Mouse (Mus musculus): ENCODE data around the gene Ppp2r1a. TPM values are rescaled to one million over a fixed set of nuclear protein-coding genes. Genes with fewer than 3 reads are reported as not detected.

Gene Ppp2r1a
- polyA plus RNA-seq, 1 experiment from 2014 or later = 335 TPM

DNA sequence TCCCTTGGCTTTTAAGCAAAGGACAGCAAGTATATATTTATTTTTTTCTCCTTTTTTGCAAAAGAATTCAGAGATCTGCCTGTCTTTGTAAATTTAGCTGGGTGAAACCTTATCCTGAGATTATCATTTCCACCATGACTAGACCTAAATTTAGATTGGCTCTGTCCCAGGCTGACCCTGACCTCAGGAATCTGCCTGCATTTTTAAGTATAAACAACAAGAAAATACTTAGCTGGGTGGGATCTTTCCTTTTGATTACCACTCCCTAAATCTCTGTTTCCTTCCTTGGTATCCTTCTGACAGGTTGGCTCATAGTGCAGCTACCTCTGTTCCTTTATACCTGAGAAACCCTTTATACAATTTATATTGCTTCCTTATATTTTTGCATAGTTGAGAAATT, 21.6 kb downstream of the Ppp2r1a start:
- H3K27me3 ChIP-seq (replicated peaks; ENCODE audit: control insufficient read depth, insufficient read depth, low read length) = no peaks in the 10 kb centered on the region
- no peak for ATAC-seq (ENCODE audit: low read depth)
- no peak overlapping the region for H3K9ac ChIP-seq (ENCODE audit: low read depth, low read length)
- no peak overlapping the region for H3K27ac ChIP-seq (replicated peaks; ENCODE audit: low read depth, low read length)
- H3K36me3 ChIP-seq (ENCODE audit: control insufficient read depth, insufficient read depth, low read length) = peaks cover 78% of the 10 kb centered on the region
- H3K4me1 ChIP-seq (ENCODE audit: control insufficient read depth, insufficient read depth, low read length) = no peaks in the 10 kb centered on the region
- DNase-seq (ENCODE audit: low spot score) = no peak
- H3K4me3 ChIP-seq (ENCODE audit: low read depth, low read length) = no peak overlapping the region
- no peaks in the 10 kb centered on the region for H3K9me3 ChIP-seq (ENCODE audit: control insufficient read depth, low read length)
- H3K4me2 ChIP-seq (ENCODE audit: low read depth, low read length) = no peak overlapping the region

DNA sequence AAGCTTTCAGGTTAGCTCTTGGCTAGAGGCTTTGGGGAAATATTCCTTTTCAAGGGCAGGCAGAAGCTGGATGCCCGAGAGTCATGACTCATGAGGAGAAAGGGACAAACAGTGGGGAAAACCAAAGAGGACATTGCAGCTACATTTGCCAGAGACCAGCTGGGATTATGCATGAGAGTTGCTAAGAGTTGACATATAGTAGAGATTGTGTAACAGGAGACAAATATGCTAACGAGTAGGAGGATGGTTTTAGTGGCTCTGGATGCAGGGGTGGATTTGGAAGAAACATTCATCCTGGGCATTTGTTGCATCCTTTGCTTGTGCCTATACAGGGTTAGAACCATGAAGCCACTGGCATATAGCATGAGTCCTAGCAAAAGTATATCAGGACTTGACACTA, 48.6 kb downstream of the Ppp2r1a start:
- Histone ChIP-seq H3K4me1 (ENCODE audit: control insufficient read depth, insufficient read depth, low read length) (no peaks in the 10 kb centered on the region), H3K27me3 (replicated peaks; ENCODE audit: control insufficient read depth, insufficient read depth, low read length) (no peaks in the 10 kb centered on the region), H3K4me2 (ENCODE audit: low read depth, low read length) (no peak overlapping the region), H3K4me3 (ENCODE audit: low read depth, low read length) (no peak overlapping the region), H3K9me3 (ENCODE audit: control insufficient read depth, low read length) (no peaks in the 10 kb centered on the region), H3K36me3 (ENCODE audit: control insufficient read depth, insufficient read depth, low read length) (no peaks in the 10 kb centered on the region), H3K9ac (ENCODE audit: low read depth, low read length) (no peak overlapping the region), H3K27ac (replicated peaks; ENCODE audit: low read depth, low read length) (no peak overlapping the region)
- no peak for DNase-seq (ENCODE audit: low spot score)
- no peak for ATAC-seq (ENCODE audit: low read depth)
- WGBS = 54% methylated on average over 2 of the region's 2 CpGs

DNA sequence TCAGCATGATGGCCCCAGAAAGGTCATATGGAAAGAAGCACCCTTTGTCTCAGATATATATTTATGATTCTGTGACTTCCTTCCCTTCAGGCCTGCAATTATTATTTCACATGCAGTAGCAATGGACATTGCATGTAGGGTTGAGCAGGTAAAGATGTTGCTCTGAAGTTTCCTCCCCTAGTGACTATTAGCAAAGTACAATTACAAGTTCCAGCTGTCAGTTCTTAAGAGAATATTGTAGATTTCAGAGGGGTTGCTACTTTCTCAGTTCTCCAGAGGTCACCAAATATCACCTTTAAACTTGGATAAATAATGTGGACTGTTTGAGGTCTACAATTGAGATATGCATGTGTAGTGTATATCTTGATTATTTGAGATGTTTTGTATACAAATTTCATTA, 51.3 kb downstream of the Ppp2r1a start, which contains the start of gene Vmn1r233:
Gene Vmn1r233, minus strand, starts transcription at position 101 of the 400 bp plus-strand sequence.
- H3K4me1 ChIP-seq (ENCODE audit: control insufficient read depth, insufficient read depth, low read length) = no peaks in the 10 kb centered on the region
- H3K9me3 ChIP-seq (ENCODE audit: control insufficient read depth, low read length) = no peaks in the 10 kb centered on the region
- no peak within 1 kb of the TSS for H3K27ac ChIP-seq (replicated peaks; ENCODE audit: low read depth, low read length)
- no peaks in the 10 kb centered on the region for H3K27me3 ChIP-seq (replicated peaks; ENCODE audit: control insufficient read depth, insufficient read depth, low read length)
- H3K36me3 ChIP-seq (ENCODE audit: control insufficient read depth, insufficient read depth, low read length) = no peaks in the 10 kb centered on the region
- no peak for DNase-seq (ENCODE audit: low spot score)
- H3K9ac ChIP-seq (ENCODE audit: low read depth, low read length) = no peak within 1 kb of the TSS
- no peak within 1 kb of the TSS for H3K4me2 ChIP-seq (ENCODE audit: low read depth, low read length)
- H3K4me3 ChIP-seq (ENCODE audit: low read depth, low read length) = no peak within 1 kb of the TSS
- ATAC-seq (ENCODE audit: low read depth) = no peak

DNA sequence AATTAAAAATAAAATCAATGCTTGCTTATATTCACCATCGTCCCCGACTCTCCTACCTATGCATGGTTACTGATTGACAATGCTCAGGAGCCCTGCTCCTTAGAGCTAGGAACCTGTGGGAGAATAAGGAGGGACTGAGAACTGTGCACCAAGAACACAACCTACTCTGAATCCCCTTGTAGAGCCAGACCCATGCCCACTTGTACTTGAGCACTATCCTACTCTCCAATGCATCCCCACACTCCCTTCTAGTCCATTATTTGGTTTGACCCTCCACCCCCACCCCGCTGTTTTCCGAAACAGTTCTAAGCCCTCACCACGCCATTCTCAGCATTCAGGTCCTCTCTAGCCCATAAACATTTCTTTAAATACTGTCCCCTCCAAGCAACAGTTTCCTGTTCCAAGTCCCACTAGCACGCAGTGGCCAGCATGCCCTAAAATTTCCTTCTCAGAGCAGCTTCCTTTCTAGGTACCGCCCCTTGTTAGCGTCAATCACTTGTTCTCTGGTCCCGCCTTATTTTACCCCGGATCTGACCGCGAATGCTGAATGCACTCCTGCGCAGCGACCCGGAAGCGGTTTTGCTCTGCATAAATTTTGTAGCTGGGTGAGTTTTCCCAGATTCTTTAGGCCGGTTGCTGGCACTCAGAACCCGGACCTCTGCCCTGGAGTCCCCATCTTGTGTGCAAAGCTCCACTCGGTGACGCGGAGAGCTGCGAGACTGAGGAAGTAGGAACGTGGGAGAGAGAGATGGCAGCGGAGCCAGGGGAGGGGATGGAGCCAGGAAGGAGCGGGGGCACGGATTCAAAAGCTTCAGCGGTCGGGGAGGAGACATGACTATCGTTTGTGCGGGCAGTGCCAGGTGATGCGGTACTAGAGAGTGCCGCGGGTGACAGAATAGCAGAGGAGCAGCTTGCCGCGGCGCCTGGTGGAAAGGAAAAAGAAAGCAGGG, 63.5 kb downstream of the Ppp2r1a start, which contains the start of gene Zfp160:
Gene Zfp160, plus strand, starts transcription at position 522 of the 950 bp plus-strand sequence.
- H3K9me3 ChIP-seq (ENCODE audit: control insufficient read depth, low read length) = no peaks in the 10 kb centered on the region
- H3K27ac ChIP-seq (replicated peaks; ENCODE audit: low read depth, low read length) = peak within 1 kb of the TSS; percentile 92
- H3K4me1 ChIP-seq (ENCODE audit: control insufficient read depth, insufficient read depth, low read length) = peaks cover 6% of the 10 kb centered on the region; the same call in 1 of the 2 replicates
- 6% methylated on average over 36 of the region's 36 CpGs for WGBS
- DNase-seq (ENCODE audit: low spot score) (peak; percentile 97), ATAC-seq (ENCODE audit: low read depth) (peak; percentile 99)
- H3K27me3 ChIP-seq (replicated peaks; ENCODE audit: control insufficient read depth, insufficient read depth, low read length) = no peaks in the 10 kb centered on the region
- H3K4me2 ChIP-seq (ENCODE audit: low read depth, low read length) = peak within 1 kb of the TSS; percentile 82
- peaks cover 22% of the 10 kb centered on the region for H3K36me3 ChIP-seq (ENCODE audit: control insufficient read depth, insufficient read depth, low read length)
- H3K4me3 ChIP-seq (ENCODE audit: low read depth, low read length) = peak within 1 kb of the TSS; percentile 76
- peak within 1 kb of the TSS; percentile 92 for H3K9ac ChIP-seq (ENCODE audit: low read depth, low read length)

DNA sequence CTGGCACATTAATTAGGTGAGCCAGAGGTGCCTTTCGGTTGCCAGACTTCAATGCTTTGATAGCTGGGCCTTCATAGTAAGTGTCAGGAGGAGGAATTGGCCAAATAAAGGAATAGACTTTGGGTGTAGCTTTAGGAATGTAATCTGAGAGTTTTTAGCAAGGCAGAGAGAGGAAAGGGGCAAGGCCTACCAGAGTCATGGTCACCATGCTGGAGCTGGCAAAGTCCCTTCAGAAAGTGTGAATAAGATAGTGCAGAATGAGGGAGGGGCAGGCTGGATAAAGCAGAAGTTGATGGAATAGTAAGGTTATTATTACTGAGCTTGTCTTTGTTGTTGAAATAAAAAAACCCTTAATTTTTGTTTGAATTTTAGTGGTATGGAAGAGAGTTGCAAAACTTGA, 64.6 kb downstream of the Ppp2r1a start:
- Histone ChIP-seq H3K9ac (ENCODE audit: low read depth, low read length) (peak overlapping the region; percentile 92), H3K4me1 (ENCODE audit: control insufficient read depth, insufficient read depth, low read length) (peaks cover 6% of the 10 kb centered on the region; the same call in 1 of the 2 replicates), H3K27ac (replicated peaks; ENCODE audit: low read depth, low read length) (no peak overlapping the region), H3K4me2 (ENCODE audit: low read depth, low read length) (peak overlapping the region; percentile 82), H3K36me3 (ENCODE audit: control insufficient read depth, insufficient read depth, low read length) (peaks cover 30% of the 10 kb centered on the region), H3K9me3 (ENCODE audit: control insufficient read depth, low read length) (no peaks in the 10 kb centered on the region), H3K27me3 (replicated peaks; ENCODE audit: control insufficient read depth, insufficient read depth, low read length) (no peaks in the 10 kb centered on the region), H3K4me3 (ENCODE audit: low read depth, low read length) (peak overlapping the region; percentile 76)
- WGBS = 5% methylated on average over 1 of the region's 1 CpGs
- ATAC-seq (ENCODE audit: low read depth) (no peak), DNase-seq (ENCODE audit: low spot score) (no peak)

Other genes with a start within 250 kb of the Ppp2r1a start
- gene Vmn1r227, start 215.5 kb upstream of the Ppp2r1a start, polyA plus RNA-seq (2014; fragmentation: Nextera tagmentation; extraction: Ambion mirVana) = not detected in 2 replicates
- not detected in 2 replicates for gene Vmn1r228, start 159.2 kb upstream of the Ppp2r1a start, polyA plus RNA-seq (2014; fragmentation: Nextera tagmentation; extraction: Ambion mirVana)
- gene Vmn1r229, start 133.8 kb upstream of the Ppp2r1a start, polyA plus RNA-seq (2014; fragmentation: Nextera tagmentation; extraction: Ambion mirVana) = 0.07 TPM in 1 of 2 replicates, not detected in the other
- gene Vmn1r230, start 104.9 kb upstream of the Ppp2r1a start, polyA plus RNA-seq (2014; fragmentation: Nextera tagmentation; extraction: Ambion mirVana) = not detected in 2 replicates
- not detected in 2 replicates for gene Vmn1r231, start 40.2 kb upstream of the Ppp2r1a start, polyA plus RNA-seq (2014; fragmentation: Nextera tagmentation; extraction: Ambion mirVana)
- not detected in 2 replicates for gene Vmn1r232, start 25.6 kb upstream of the Ppp2r1a start, polyA plus RNA-seq (2014; fragmentation: Nextera tagmentation; extraction: Ambion mirVana)
- not detected in 2 replicates for gene Vmn1r233, start 51.2 kb downstream of the Ppp2r1a start, polyA plus RNA-seq (2014; fragmentation: Nextera tagmentation; extraction: Ambion mirVana)
- 15.2 and 18.5 TPM in 2 replicates for gene Zfp160, start 63.6 kb downstream of the Ppp2r1a start, polyA plus RNA-seq (2014; fragmentation: Nextera tagmentation; extraction: Ambion mirVana)